Mouse (Mus musculus): Measurements from ENCODE around the gene Ggta1.

Ggta1 gene

DNA sequence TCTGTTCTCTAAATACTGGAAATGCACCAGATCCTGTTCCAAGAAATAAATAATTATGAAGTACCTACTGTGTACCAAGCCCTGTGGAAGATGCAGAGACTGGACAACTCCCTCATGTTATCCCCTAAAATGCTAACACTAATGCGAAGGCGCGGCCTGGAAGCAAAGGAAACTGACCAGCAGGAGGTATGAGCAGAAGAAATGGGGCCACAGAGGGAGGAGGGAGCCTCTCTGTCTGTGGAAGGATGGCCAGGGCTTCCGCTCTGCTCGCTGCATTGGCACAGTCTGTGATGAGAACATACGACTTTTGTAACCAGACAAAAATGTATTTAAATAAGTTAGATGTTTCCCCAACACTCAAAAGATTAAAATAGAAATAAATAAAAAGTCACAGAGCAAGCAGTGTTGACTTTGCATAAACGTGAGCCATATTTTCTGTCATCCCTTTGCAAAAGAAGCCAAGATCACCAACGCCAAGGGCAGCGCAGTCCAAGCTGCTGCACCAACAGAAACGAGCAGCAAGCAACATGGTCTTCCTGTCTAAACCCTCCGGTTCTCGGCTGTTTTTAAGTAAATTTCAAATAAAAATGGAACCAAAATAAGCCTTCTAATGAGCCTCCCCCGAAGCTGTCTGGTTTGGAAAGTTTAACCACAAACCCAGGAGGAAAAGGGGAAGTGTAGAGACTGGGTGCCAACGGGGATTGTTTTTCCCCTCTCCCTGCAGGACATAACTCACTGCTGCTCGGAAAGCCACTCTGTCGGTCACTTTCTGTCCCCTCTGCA, 18.9 kb downstream of the Ggta1 start:
- Histone ChIP-seq H3K27me3 (ENCODE audit: control insufficient read depth, insufficient read depth, low read length, poor library complexity, severe bottlenecking) (no peaks in the 10 kb centered on the region), H3K36me3 (ENCODE audit: control insufficient read depth, insufficient read depth, low read length, poor library complexity, severe bottlenecking) (0 out of 2 replicates have a peak, but pooled peaks cover 2% of the 10 kb centered on the region)
- peak; percentile 38 for DNase-seq (ENCODE audit: low read depth, low spot score)

- no peak for DNase-seq (ENCODE audit: low read depth, low spot score)
- Histone ChIP-seq H3K27me3 (ENCODE audit: control insufficient read depth, insufficient read depth, low read length, poor library complexity, severe bottlenecking) (no peaks in the 10 kb centered on the region), H3K36me3 (ENCODE audit: control insufficient read depth, insufficient read depth, low read length, poor library complexity, severe bottlenecking) (0 out of 2 replicates have a peak, but pooled peaks cover 2% of the 10 kb centered on the region)
Measured at GRCm38 (mm10) chr2:35443325-35443724, 19.7 kb downstream of the Ggta1 start.

DNA sequence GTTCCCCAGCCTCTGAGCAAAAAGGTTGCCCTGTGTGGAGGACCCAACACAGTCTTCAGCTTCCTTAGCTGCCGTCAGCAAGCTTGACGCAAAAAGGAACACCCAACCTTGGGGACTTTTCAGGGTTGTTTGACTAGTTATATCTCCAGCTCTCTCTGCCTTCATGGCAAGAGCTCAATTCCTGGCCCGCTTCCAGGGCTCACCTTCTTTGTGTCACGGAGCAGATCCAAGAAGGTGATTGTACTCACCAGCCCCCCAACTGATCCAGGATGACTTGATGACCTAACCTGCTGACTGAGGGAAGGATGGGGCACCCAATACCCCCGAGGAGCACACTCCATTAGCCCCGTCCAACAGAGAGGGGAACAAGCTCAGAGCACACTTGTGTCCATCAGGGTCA, 21.0 kb downstream of the Ggta1 start:
- DNase-seq (ENCODE audit: low read depth, low spot score) = peak; percentile 53
- 0 out of 2 replicates have a peak, but pooled peaks cover 2% of the 10 kb centered on the region for H3K36me3 ChIP-seq (ENCODE audit: control insufficient read depth, insufficient read depth, low read length, poor library complexity, severe bottlenecking)
- H3K27me3 ChIP-seq (ENCODE audit: control insufficient read depth, insufficient read depth, low read length, poor library complexity, severe bottlenecking) = no peaks in the 10 kb centered on the region

- Histone ChIP-seq H3K27me3 (ENCODE audit: control insufficient read depth, insufficient read depth, low read length, poor library complexity, severe bottlenecking) (no peaks in the 10 kb centered on the region), H3K36me3 (ENCODE audit: control insufficient read depth, insufficient read depth, low read length, poor library complexity, severe bottlenecking) (no peaks in the 10 kb centered on the region)
- DNase-seq (ENCODE audit: low read depth, low spot score) = no peak
Measured at GRCm38 (mm10) chr2:35441419-35441818, 21.6 kb downstream of the Ggta1 start.

DNA sequence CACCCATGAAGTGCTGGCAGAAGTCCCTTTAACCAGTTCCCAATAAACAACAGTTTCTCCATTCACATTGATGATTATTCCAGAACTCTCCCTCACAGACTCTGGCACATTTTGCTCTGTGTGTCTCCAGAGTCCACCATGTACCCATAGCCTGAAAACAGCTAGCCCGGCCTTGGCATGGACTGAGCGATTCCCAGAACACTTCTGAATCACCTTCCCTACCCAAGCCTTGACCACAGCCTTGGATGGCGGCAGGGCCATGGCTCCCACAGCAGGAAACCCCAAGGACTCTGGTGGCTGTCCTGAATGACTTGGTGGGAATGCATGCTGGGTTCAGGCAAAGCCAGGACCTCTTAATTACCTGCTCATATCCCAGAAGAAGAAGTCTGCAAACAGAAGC, 22.6 kb downstream of the Ggta1 start:
- no peak for DNase-seq (ENCODE audit: low read depth, low spot score)
- H3K36me3 ChIP-seq (ENCODE audit: control insufficient read depth, insufficient read depth, low read length, poor library complexity, severe bottlenecking) = no peaks in the 10 kb centered on the region
- no peaks in the 10 kb centered on the region for H3K27me3 ChIP-seq (ENCODE audit: control insufficient read depth, insufficient read depth, low read length, poor library complexity, severe bottlenecking)

DNA sequence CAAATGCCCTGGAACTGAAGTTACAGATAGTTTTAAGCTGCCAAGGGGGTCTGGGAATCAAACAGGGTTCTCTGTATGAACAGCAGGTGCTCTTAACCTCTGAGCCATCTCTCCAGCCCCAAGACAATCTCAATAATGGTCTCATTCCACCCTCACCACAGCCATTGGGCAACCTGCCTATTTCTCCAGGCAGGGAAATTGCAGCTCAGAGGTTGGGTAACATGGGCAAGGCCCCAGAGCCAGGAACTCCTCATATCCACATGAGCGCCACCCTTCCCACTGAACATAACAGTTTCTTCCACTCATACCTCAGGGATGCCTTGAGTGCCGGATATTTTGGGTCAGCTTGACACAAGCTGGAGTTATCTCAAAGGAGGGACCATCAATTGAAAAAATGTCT, 25.2 kb downstream of the Ggta1 start:
- H3K27me3 ChIP-seq (ENCODE audit: control insufficient read depth, insufficient read depth, low read length, poor library complexity, severe bottlenecking) = no peaks in the 10 kb centered on the region
- no peaks in the 10 kb centered on the region for H3K36me3 ChIP-seq (ENCODE audit: control insufficient read depth, insufficient read depth, low read length, poor library complexity, severe bottlenecking)
- no peak for DNase-seq (ENCODE audit: low read depth, low spot score)

DNA sequence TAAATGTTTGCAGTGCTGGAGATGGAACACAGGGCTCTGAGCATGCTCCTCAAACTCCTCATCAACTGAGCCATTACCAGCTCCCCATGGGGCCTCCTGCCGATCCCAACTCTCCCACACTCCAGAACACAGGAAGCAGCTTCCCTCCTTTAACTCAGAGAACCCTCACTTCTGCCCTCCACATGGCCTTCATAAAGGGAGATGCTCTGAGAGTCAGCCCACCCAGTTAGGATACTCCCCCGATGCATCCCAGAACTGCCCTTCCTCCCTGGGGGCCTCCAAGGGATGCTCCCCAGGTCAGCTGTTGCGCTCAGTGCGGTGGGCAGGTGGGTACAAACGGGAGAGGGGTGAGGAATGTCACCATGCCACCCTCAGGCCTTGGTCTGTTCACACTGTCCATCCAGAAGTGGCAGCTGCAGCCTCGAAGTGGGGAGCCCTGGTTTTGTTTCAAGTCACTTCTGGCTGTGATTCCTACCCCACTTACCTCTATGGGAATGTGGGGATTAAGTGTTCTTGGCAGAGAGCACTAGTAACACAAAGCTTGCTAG, 28.4 kb downstream of the Ggta1 start:
- no peak for DNase-seq (ENCODE audit: low read depth, low spot score)
- peaks cover 7% of the 10 kb centered on the region; the same call in 1 of the 2 replicates for H3K36me3 ChIP-seq (ENCODE audit: control insufficient read depth, insufficient read depth, low read length, poor library complexity, severe bottlenecking)
- no peaks in the 10 kb centered on the region for H3K27me3 ChIP-seq (ENCODE audit: control insufficient read depth, insufficient read depth, low read length, poor library complexity, severe bottlenecking)

- Histone ChIP-seq H3K36me3 (ENCODE audit: control insufficient read depth, insufficient read depth, low read length, poor library complexity, severe bottlenecking) (peaks cover 7% of the 10 kb centered on the region; the same call in 1 of the 2 replicates), H3K27me3 (ENCODE audit: control insufficient read depth, insufficient read depth, low read length, poor library complexity, severe bottlenecking) (no peaks in the 10 kb centered on the region)
- DNase-seq (ENCODE audit: low read depth, low spot score) = no peak
Measured at GRCm38 (mm10) chr2:35433428-35433827, 29.6 kb downstream of the Ggta1 start.

- no peak for DNase-seq (ENCODE audit: low read depth, low spot score)
- Histone ChIP-seq H3K36me3 (ENCODE audit: control insufficient read depth, insufficient read depth, low read length, poor library complexity, severe bottlenecking) (peaks cover 7% of the 10 kb centered on the region; the same call in 1 of the 2 replicates), H3K27me3 (ENCODE audit: control insufficient read depth, insufficient read depth, low read length, poor library complexity, severe bottlenecking) (no peaks in the 10 kb centered on the region)
Measured at GRCm38 (mm10) chr2:35432472-35432871, 30.6 kb downstream of the Ggta1 start.

DNA sequence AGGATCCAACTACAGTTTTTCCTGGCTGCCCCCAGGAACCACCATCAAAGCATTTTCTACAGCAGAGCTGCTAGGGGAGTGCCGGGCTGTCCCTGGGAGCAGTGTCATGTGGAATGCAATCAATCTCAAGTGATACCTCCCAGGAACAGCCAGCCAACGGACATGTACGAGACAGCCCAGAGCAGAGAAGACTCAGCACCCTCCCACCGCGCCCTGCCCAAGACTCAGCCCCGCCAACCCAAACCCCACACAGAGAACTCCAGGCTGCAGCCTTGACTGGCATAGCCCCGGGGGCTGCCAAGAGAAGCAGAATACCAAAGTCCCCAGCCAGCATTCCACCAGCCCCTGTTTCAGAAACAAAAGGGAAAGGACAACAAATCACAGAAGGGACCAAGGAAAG, 31.0 kb downstream of the Ggta1 start:
- H3K36me3 ChIP-seq (ENCODE audit: control insufficient read depth, insufficient read depth, low read length, poor library complexity, severe bottlenecking) = peaks cover 7% of the 10 kb centered on the region; the same call in 1 of the 2 replicates
- DNase-seq (ENCODE audit: low read depth, low spot score) = no peak
- H3K27me3 ChIP-seq (ENCODE audit: control insufficient read depth, insufficient read depth, low read length, poor library complexity, severe bottlenecking) = no peaks in the 10 kb centered on the region

DNA sequence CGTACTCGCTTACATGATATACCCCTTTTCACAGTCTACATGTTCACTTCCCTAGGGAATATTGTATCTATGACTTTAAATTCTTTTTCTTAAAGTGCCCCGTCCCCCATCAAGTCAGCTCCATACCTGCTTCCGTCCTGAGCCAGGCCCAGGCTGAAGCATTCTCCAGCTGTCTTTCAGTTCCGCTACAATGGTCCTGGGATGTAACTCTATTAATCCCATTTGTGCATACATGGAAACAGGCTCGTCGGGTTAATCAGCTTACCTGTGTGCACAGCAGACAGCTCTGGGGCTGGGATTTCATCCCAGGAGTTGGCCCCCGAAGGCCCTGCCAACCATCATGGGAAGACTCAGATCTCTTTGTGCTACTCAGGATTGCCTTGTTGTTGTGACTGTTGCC, 32.2 kb downstream of the Ggta1 start:
- Histone ChIP-seq H3K27me3 (ENCODE audit: control insufficient read depth, insufficient read depth, low read length, poor library complexity, severe bottlenecking) (no peaks in the 10 kb centered on the region), H3K36me3 (ENCODE audit: control insufficient read depth, insufficient read depth, low read length, poor library complexity, severe bottlenecking) (peaks cover 7% of the 10 kb centered on the region; the same call in 1 of the 2 replicates)
- no peak for DNase-seq (ENCODE audit: low read depth, low spot score)

DNA sequence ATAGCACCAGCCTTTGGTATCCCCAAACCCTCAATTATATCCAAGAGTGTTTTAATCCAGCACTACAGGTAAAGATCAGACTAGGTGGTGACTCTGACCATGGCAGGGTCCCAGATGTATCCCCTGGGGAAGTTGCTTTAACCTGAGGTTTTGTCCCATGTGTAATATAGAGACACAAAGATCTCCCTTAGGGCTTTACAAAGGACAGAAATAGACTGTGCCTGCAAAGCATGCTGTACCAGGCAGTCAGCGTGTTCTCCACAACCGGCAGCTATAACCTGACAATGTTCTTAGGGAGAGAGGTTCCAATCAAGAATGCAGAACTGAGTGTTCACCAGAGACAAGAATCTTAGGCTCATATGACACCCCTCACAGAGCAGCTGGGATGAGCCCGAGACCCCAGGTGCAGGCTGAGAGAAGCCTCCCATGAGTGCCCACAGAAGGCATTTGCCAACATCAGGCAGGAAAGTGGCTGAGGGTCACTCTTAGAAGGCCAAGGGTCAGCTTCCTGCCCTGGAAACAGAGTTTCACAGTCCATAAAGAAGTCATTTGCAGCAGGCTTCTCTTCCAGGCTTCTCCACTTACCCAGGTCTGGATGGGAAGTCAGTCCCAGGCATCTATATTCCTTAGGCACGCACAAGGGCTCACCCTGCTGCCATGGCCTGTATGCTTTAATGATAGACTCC, 34.3 kb downstream of the Ggta1 start:
- Histone ChIP-seq H3K36me3 (ENCODE audit: control insufficient read depth, insufficient read depth, low read length, poor library complexity, severe bottlenecking) (peaks cover 7% of the 10 kb centered on the region; the same call in 1 of the 2 replicates), H3K27me3 (ENCODE audit: control insufficient read depth, insufficient read depth, low read length, poor library complexity, severe bottlenecking) (no peaks in the 10 kb centered on the region)
- no peak for DNase-seq (ENCODE audit: low read depth, low spot score)

- H3K27me3 ChIP-seq (ENCODE audit: control insufficient read depth, insufficient read depth, low read length, poor library complexity, severe bottlenecking) = no peaks in the 10 kb centered on the region
- DNase-seq (ENCODE audit: low read depth, low spot score) = no peak
Measured at GRCm38 (mm10) chr2:35427559-35427958, 35.5 kb downstream of the Ggta1 start.

DNA sequence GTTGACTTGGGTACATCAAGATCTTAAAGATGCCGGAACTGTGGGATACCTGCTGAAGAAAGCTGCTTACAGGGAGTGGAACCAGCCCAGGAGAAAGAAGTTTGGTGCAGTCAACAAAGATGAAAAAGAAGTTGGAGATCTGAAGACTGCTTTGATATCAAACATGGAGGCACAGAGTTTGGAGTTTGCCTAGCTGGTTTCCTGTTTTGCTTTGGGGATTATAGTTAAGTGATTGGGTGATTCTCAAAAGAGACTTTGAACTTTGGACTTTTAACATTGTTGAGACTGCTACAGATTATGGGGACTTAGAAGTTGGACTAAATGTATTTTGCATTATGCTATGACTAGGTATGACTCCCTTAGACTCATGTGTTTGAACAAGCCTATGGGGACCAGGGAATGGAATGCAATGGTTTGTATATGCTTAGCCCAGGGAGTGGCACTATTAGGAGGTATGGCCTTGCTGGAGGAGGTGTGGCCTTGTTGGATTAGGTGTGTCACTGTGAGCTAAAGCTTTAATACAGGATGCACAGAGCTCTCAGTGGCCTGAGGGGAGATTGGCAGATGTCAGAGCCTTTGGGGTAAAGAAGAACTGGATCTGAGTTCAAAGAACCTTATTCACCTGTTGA, 39.2 kb downstream of the Ggta1 start:
- no peaks in the 10 kb centered on the region for H3K27me3 ChIP-seq (ENCODE audit: control insufficient read depth, insufficient read depth, low read length, poor library complexity, severe bottlenecking)
- DNase-seq (ENCODE audit: low read depth, low spot score) = no peak
- H3K36me3 ChIP-seq (ENCODE audit: control insufficient read depth, insufficient read depth, low read length, poor library complexity, severe bottlenecking) = peaks cover 23% of the 10 kb centered on the region

More at GRCm38 (mm10) chr2:35427559-35427958, 35.5 kb downstream of the Ggta1 start:
- H3K36me3 ChIP-seq (ENCODE audit: control insufficient read depth, insufficient read depth, low read length, poor library complexity, severe bottlenecking) = peaks cover 7% of the 10 kb centered on the region

- Histone ChIP-seq H3K27me3 (ENCODE audit: control insufficient read depth, insufficient read depth, low read length, poor library complexity, severe bottlenecking) (no peaks in the 10 kb centered on the region), H3K36me3 (ENCODE audit: control insufficient read depth, insufficient read depth, low read length, poor library complexity, severe bottlenecking) (peaks cover 26% of the 10 kb centered on the region)
- no peak for DNase-seq (ENCODE audit: low read depth, low spot score)
Measured at GRCm38 (mm10) chr2:35422384-35422783, 40.6 kb downstream of the Ggta1 start.
